Mouse (Mus musculus): ENCODE measurements around the gene Krt18. TPM values are rescaled to one million over a fixed set of nuclear protein-coding genes. Genes with fewer than 3 reads are reported as not detected.

Krt18 gene
- polyA plus RNA-seq (2014; fragmentation: Nextera tagmentation; extraction: Ambion mirVana), result 57.9 and 75.1 TPM in 2 replicates

DNA sequence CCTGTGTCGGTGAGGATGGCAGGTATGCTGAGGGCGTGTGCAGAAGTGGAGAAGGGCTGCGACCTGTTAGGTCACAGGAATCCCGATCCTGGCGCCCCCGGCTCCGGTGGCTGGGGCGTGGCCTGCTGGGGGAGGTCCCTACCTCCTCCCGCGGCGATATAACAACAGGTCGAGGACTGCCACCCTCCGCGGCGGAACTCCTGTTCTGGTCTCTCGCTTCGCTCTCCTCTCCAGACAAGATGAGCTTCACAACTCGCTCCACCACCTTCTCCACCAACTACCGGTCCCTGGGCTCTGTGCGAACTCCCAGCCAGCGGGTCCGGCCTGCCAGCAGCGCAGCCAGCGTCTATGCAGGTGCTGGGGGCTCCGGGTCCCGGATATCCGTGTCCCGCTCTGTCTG is at the start of gene Krt18:
Gene Krt18, plus strand, starts transcription at position 141 of the 400 bp plus-strand sequence.
- no peak; the same call in 1 of the 2 replicates for ATAC-seq (replicated peaks; ENCODE audit: insufficient number of reproducible peaks, low FRiP score, low TSS enrichment, low read depth)
- H3K9me3 ChIP-seq (replicated peaks; ENCODE audit: control insufficient read depth, low read length), result no peaks in the 10 kb centered on the region
- H3K4me1 ChIP-seq (ENCODE audit: control insufficient read depth, insufficient read depth, low read length), result peaks cover 10% of the 10 kb centered on the region
- WGBS, result under 1% methylated on average over 28 of the region's 28 CpGs
- H3K27ac ChIP-seq (replicated peaks; ENCODE audit: low read depth, low read length), result no peak within 1 kb of the TSS
- peaks cover 14% of the 10 kb centered on the region; the same call in 1 of the 2 replicates for H3K27me3 ChIP-seq (ENCODE audit: control insufficient read depth, insufficient read depth, low read length)
- H3K36me3 ChIP-seq (replicated peaks; ENCODE audit: control insufficient read depth, insufficient read depth, low read depth, low read length), result no peaks in the 10 kb centered on the region
- peak within 1 kb of the TSS; percentile 59 for H3K9ac ChIP-seq (replicated peaks; ENCODE audit: low read length)
- peak within 1 kb of the TSS; percentile 40 for H3K4me3 ChIP-seq (ENCODE audit: low read depth, low read length)
- peak within 1 kb of the TSS; percentile 68 for H3K4me2 ChIP-seq (ENCODE audit: low read depth, low read length)
- peak; percentile 48 for DNase-seq (ENCODE audit: low spot score)

DNA sequence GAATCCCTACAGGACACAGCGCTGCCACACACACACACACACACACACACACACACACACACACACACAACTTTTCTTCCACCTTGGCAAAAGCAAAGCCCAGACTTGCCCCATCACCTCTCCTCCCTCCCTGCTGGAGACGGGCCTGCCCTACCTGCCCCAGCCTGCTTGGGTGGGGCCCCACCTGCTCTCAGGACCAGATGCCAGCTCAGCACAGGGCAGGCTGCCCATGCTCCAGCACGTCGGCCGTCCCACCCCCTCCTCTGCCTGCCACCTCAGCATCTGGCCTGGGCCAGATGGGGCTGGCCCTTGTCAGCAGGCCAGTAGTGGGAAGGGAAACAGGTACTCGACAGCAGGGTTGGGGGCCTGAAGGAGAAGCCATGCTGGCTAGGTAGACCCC is 47.1 kb upstream of the Krt18 start:
- ATAC-seq (replicated peaks; ENCODE audit: insufficient number of reproducible peaks, low FRiP score, low TSS enrichment, low read depth), result no peak
- no peak overlapping the region for H3K9ac ChIP-seq (replicated peaks; ENCODE audit: low read length)

DNA sequence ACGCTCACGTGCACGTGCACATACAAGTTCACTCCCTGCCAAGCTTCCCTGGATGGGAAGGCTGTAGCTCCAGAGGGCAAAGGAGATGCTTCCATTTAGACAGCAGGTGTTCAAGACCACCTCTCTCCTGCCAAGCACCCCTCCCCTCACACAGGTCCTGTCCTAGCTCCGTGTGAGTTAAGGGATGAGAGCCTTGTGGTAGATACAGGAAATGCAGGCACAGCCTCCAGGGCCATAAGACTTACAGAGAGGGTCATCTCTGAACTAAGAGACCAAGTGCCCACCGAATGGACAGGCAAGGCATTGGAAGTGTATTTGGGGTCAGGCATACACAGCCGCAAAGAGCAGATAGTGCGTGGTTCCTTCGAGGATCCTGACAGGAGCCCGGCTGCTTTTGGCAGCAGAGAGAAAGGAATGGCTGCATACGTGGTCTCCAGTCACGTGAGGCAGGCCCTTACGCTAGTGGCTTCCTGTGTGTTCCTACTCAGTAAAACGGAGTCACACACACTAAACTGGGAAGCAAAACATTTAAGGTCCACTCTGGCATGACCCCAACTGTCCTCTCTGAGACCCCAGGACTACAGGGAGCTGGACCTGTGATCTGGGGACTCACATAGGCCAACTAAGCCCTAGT is 44.5 kb upstream of the Krt18 start:
- Histone ChIP-seq H3K27ac (replicated peaks; ENCODE audit: low read depth, low read length) (no peak overlapping the region), H3K4me3 (ENCODE audit: low read depth, low read length) (no peak overlapping the region), H3K4me1 (ENCODE audit: control insufficient read depth, insufficient read depth, low read length) (no peaks in the 10 kb centered on the region), H3K27me3 (ENCODE audit: control insufficient read depth, insufficient read depth, low read length) (no peaks in the 10 kb centered on the region), H3K9me3 (replicated peaks; ENCODE audit: control insufficient read depth, low read length) (no peaks in the 10 kb centered on the region), H3K4me2 (ENCODE audit: low read depth, low read length) (peak overlapping the region; percentile 42), H3K9ac (replicated peaks; ENCODE audit: low read length) (peak overlapping the region; percentile 40), H3K36me3 (replicated peaks; ENCODE audit: control insufficient read depth, insufficient read depth, low read depth, low read length) (no peaks in the 10 kb centered on the region)
- ATAC-seq (replicated peaks; ENCODE audit: insufficient number of reproducible peaks, low FRiP score, low TSS enrichment, low read depth) (no peak), DNase-seq (ENCODE audit: low spot score) (no peak)
- WGBS, result 78% methylated on average over 13 of the region's 13 CpGs

More for the DNA sequence above, 47.1 kb upstream of the Krt18 start:
- H3K27me3 ChIP-seq (ENCODE audit: control insufficient read depth, insufficient read depth, low read length), result no peaks in the 10 kb centered on the region
- H3K27ac ChIP-seq (replicated peaks; ENCODE audit: low read depth, low read length), result no peak overlapping the region
- H3K4me1 ChIP-seq (ENCODE audit: control insufficient read depth, insufficient read depth, low read length), result no peaks in the 10 kb centered on the region
- no peaks in the 10 kb centered on the region for H3K9me3 ChIP-seq (replicated peaks; ENCODE audit: control insufficient read depth, low read length)
- no peak for DNase-seq (ENCODE audit: low spot score)
- no peak overlapping the region for H3K4me2 ChIP-seq (ENCODE audit: low read depth, low read length)
- no peak overlapping the region for H3K4me3 ChIP-seq (ENCODE audit: low read depth, low read length)
- H3K36me3 ChIP-seq (replicated peaks; ENCODE audit: control insufficient read depth, insufficient read depth, low read depth, low read length), result no peaks in the 10 kb centered on the region
- 57% methylated on average over 6 of the region's 6 CpGs for WGBS

DNA sequence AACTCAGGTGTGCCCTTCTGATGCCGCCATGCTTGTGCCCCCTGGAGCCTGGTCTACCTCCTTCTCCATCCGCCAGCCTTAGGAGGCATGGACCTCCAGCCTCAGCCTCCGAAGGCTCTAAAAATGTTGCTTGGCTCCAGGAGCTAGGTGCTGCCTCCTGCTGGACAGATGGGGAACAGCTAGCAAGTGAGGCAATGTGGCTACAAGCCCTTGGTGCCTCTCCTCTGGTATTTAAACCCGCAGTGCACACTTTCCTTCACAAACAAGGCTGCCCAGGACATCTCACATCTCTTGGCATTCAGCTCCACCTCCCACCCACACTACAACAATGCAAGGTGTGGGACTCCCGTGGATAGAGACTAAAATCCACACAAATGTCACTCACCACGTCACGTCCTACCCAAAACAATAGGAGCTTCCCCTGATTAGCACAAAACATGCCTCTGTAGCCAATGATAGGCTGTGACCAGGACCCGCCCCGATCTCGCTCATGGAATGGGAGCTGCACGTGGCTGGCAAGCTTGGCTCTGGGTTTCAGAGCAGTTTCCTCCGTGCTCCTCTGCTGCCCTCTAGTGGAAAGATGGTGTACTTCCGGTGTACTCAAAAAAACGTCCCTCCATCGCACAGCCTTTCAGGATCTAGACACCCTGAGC is 43.9 kb upstream of the Krt18 start:
- ATAC-seq (replicated peaks; ENCODE audit: insufficient number of reproducible peaks, low FRiP score, low TSS enrichment, low read depth) (peak; percentile 89), DNase-seq (ENCODE audit: low spot score) (peak; percentile 98)
- H3K4me3 ChIP-seq (ENCODE audit: low read depth, low read length), result peak overlapping the region; percentile 11; the same call in 1 of the 2 replicates
- H3K4me2 ChIP-seq (ENCODE audit: low read depth, low read length), result peak overlapping the region; percentile 42
- WGBS, result 4% methylated on average over 15 of the region's 15 CpGs
- no peaks in the 10 kb centered on the region for H3K27me3 ChIP-seq (ENCODE audit: control insufficient read depth, insufficient read depth, low read length)
- peak overlapping the region; percentile 40 for H3K9ac ChIP-seq (replicated peaks; ENCODE audit: low read length)
- H3K36me3 ChIP-seq (replicated peaks; ENCODE audit: control insufficient read depth, insufficient read depth, low read depth, low read length), result no peaks in the 10 kb centered on the region
- H3K27ac ChIP-seq (replicated peaks; ENCODE audit: low read depth, low read length), result no peak overlapping the region
- no peaks in the 10 kb centered on the region for H3K4me1 ChIP-seq (ENCODE audit: control insufficient read depth, insufficient read depth, low read length)
- no peaks in the 10 kb centered on the region for H3K9me3 ChIP-seq (replicated peaks; ENCODE audit: control insufficient read depth, low read length)

DNA sequence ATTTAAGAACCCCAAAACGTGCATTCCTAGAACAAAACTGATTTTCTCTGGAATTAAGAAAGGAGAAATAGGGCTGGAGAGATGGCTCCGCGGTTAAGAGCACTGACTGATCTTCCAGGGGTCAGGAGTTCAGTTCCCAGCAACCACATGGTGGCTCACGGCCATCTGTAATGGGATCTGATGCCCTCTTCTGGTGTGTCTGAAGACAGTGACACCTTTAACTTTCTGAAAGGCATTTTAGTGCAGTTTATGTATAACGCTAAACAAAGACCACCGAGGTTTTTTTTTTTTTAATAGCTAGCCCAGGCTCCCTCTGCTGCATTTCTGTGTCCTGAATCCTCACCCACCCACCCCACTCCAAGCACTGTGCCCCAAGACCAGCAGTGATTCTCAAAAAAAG is 43.2 kb upstream of the Krt18 start:
- DNase-seq (ENCODE audit: low spot score), result no peak
- no peaks in the 10 kb centered on the region for H3K4me1 ChIP-seq (ENCODE audit: control insufficient read depth, insufficient read depth, low read length)
- peak overlapping the region; percentile 19; the same call in 1 of the 2 replicates for H3K4me2 ChIP-seq (ENCODE audit: low read depth, low read length)
- no peaks in the 10 kb centered on the region for H3K36me3 ChIP-seq (replicated peaks; ENCODE audit: control insufficient read depth, insufficient read depth, low read depth, low read length)
- H3K9me3 ChIP-seq (replicated peaks; ENCODE audit: control insufficient read depth, low read length), result no peaks in the 10 kb centered on the region
- H3K4me3 ChIP-seq (ENCODE audit: low read depth, low read length), result no peak overlapping the region
- no peaks in the 10 kb centered on the region for H3K27me3 ChIP-seq (ENCODE audit: control insufficient read depth, insufficient read depth, low read length)
- H3K9ac ChIP-seq (replicated peaks; ENCODE audit: low read length), result no peak overlapping the region
- no peak overlapping the region for H3K27ac ChIP-seq (replicated peaks; ENCODE audit: low read depth, low read length)
- no peak for ATAC-seq (replicated peaks; ENCODE audit: insufficient number of reproducible peaks, low FRiP score, low TSS enrichment, low read depth)
- 19% methylated on average over 6 of the region's 6 CpGs for WGBS

DNA sequence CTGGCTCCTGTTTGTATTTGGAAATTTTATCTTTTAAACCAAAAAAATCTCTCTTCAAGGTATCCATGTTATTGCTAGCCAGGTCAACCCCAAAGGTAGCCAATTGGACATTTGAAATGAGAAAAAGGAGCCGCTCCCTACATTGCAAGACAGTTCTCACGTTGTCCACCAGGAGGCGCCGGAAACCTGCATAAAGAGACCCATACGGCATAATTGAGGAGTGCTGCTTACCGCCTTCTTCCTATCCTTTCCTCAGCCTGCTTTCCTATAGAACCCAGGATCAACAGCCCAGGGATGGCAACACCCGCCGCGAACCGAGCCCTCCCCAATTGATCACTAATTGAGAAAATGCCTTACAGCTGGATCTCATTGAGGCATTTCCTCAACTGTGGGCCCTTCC is 39.9 kb upstream of the Krt18 start:
- ATAC-seq (replicated peaks; ENCODE audit: insufficient number of reproducible peaks, low FRiP score, low TSS enrichment, low read depth), result 0 out of 2 replicates have a peak, but pooled peaks have one; percentile 32
- peak; percentile 90 for DNase-seq (ENCODE audit: low spot score)
- H3K4me3 ChIP-seq (ENCODE audit: low read depth, low read length), result no peak overlapping the region
- no peaks in the 10 kb centered on the region for H3K36me3 ChIP-seq (replicated peaks; ENCODE audit: control insufficient read depth, insufficient read depth, low read depth, low read length)
- whole genome bisulfite sequencing, result under 1% methylated on average over 10 of the region's 10 CpGs
- H3K27ac ChIP-seq (replicated peaks; ENCODE audit: low read depth, low read length), result no peak overlapping the region
- no peak overlapping the region for H3K9ac ChIP-seq (replicated peaks; ENCODE audit: low read length)
- H3K4me2 ChIP-seq (ENCODE audit: low read depth, low read length), result no peak overlapping the region
- H3K27me3 ChIP-seq (ENCODE audit: control insufficient read depth, insufficient read depth, low read length), result no peaks in the 10 kb centered on the region
- no peaks in the 10 kb centered on the region for H3K9me3 ChIP-seq (replicated peaks; ENCODE audit: control insufficient read depth, low read length)
- H3K4me1 ChIP-seq (ENCODE audit: control insufficient read depth, insufficient read depth, low read length), result no peaks in the 10 kb centered on the region

DNA sequence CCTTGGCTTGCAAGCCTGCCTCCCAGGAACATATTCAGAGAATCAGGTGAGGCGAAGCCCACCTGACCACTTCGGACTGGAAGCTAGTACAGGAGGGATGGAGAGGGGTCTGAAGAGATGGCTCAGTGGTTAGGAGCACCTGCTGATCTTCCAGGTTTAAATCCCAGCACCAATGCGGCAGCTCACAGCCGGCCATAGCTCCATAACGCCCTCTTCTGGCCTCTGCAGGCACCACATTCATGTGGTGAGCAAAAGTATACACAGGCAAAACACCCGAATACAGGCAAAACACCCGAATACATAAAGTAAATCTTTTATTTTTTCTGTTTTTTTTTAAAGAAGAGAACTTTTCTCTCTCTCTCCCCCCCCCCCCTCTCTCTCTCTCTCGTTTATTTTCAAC is 39.3 kb upstream of the Krt18 start:
- Histone ChIP-seq H3K27ac (replicated peaks; ENCODE audit: low read depth, low read length) (no peak overlapping the region), H3K4me1 (ENCODE audit: control insufficient read depth, insufficient read depth, low read length) (no peaks in the 10 kb centered on the region), H3K27me3 (ENCODE audit: control insufficient read depth, insufficient read depth, low read length) (no peaks in the 10 kb centered on the region), H3K4me2 (ENCODE audit: low read depth, low read length) (no peak overlapping the region), H3K4me3 (ENCODE audit: low read depth, low read length) (no peak overlapping the region), H3K9me3 (replicated peaks; ENCODE audit: control insufficient read depth, low read length) (no peaks in the 10 kb centered on the region), H3K9ac (replicated peaks; ENCODE audit: low read length) (no peak overlapping the region), H3K36me3 (replicated peaks; ENCODE audit: control insufficient read depth, insufficient read depth, low read depth, low read length) (no peaks in the 10 kb centered on the region)
- DNase-seq (ENCODE audit: low spot score) (no peak), ATAC-seq (replicated peaks; ENCODE audit: insufficient number of reproducible peaks, low FRiP score, low TSS enrichment, low read depth) (no peak)
- 63% methylated on average over 8 of the region's 8 CpGs for WGBS

DNA sequence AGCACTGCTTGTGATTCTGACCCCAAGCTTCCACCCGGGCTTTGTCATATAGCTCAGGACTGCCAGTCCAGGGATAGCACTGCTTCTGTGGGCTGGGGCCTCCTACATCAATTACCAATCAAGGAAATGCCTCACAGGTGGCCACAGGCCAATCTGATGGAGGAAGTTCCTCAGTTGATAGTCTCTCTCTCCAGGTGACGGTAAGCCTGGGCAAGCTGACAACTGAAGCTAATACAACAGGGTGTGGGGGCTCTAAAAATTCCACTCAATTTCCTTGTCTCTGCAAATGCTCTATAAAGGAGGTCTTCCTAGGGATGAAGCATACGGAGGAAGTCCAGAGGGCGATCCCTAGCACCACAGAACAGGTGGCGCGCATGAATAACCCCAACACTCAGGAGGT is 37.0 kb upstream of the Krt18 start:
- WGBS, result 90% methylated on average over 6 of the region's 6 CpGs
- H3K9me3 ChIP-seq (replicated peaks; ENCODE audit: control insufficient read depth, low read length), result no peaks in the 10 kb centered on the region
- DNase-seq (ENCODE audit: low spot score), result no peak
- H3K36me3 ChIP-seq (replicated peaks; ENCODE audit: control insufficient read depth, insufficient read depth, low read depth, low read length), result no peaks in the 10 kb centered on the region
- H3K4me2 ChIP-seq (ENCODE audit: low read depth, low read length), result no peak overlapping the region
- H3K4me3 ChIP-seq (ENCODE audit: low read depth, low read length), result no peak overlapping the region
- no peak for ATAC-seq (replicated peaks; ENCODE audit: insufficient number of reproducible peaks, low FRiP score, low TSS enrichment, low read depth)
- no peak overlapping the region for H3K9ac ChIP-seq (replicated peaks; ENCODE audit: low read length)
- no peaks in the 10 kb centered on the region for H3K27me3 ChIP-seq (ENCODE audit: control insufficient read depth, insufficient read depth, low read length)
- H3K4me1 ChIP-seq (ENCODE audit: control insufficient read depth, insufficient read depth, low read length), result no peaks in the 10 kb centered on the region
- H3K27ac ChIP-seq (replicated peaks; ENCODE audit: low read depth, low read length), result no peak overlapping the region
